Mouse (Mus musculus) intestine, embryonic 15.5 days (tissue): ENCODE measurements around the gene Tcp11. TPM values are rescaled to one million over a fixed set of nuclear protein-coding genes. Genes with fewer than 3 reads are reported as not detected.

Experiments
- ATAC-seq: fragments of 200-750 bp; cut with Nextera tagmentation; 2 replicates; pipeline ENCODE4 v1.8.0; 2017; ENCODE audit warnings: moderate TSS enrichment, moderate library complexity
- H3K27ac ChIP-seq: fragments of 300-500 bp; sonication (generic); 2 replicates; pipeline ENCODE4 v1.5.1; 2015; ENCODE audit warnings: mild to moderate bottlenecking, inconsistent platforms
- H3K27me3 ChIP-seq: fragments of 300-500 bp; sonication (generic); replicated peaks from 2 replicates; pipeline ENCODE4 v1.6.1; 2015; ENCODE audit warnings: inconsistent platforms
- H3K36me3 ChIP-seq: fragments of 300-500 bp; sonication (generic); 2 replicates; pipeline ENCODE4 v1.6.1; 2015; ENCODE audit warnings: inconsistent platforms
- H3K4me1 ChIP-seq: fragments of 300-500 bp; sonication (generic); replicated peaks from 2 replicates; pipeline ENCODE4 v1.6.1; 2015; ENCODE audit warnings: inconsistent platforms
- H3K4me2 ChIP-seq: fragments of 300-500 bp; sonication (generic); replicated peaks from 2 replicates; pipeline ENCODE4 v1.6.1; 2015; ENCODE audit warnings: mild to moderate bottlenecking, inconsistent platforms
- H3K4me3 ChIP-seq: fragments of 300-500 bp; sonication (generic); replicated peaks from 2 replicates; pipeline ENCODE4 v1.5.1; 2015; ENCODE audit warnings: inconsistent platforms
- H3K9ac ChIP-seq: fragments of 300-500 bp; sonication (generic); 2 replicates; pipeline ENCODE4 v1.6.1; 2015; ENCODE audit warnings: inconsistent platforms
- H3K9me3 ChIP-seq: fragments of 300-500 bp; sonication (generic); 2 replicates; pipeline ENCODE4 v1.6.1; 2016; ENCODE audit warnings: inconsistent platforms
- WGBS: fragments of 180-500 bp; shearing (Covaris S2); methylation state at CpG from one replicate; pipeline ENCODE4 v1.1.7; 2015; 5-methylcytosine and 5-hydroxymethylcytosine counted together
- polyA plus RNA-seq: library from polyadenylated mRNA; unstranded; fragments of >200 nt; fragmentation: Nextera tagmentation; extraction: Ambion mirVana; gene quantifications from 2 replicates; pipeline ENCODE4 v1.2.1, GENCODE M21; 2015

The Tcp11 gene
- 1.2 and 1.6 TPM in 2 replicates for polyA plus RNA-seq

- no peaks in the 10 kb centered on the region for H3K9me3 ChIP-seq
- peak; percentile 73 for ATAC-seq
- H3K4me3 ChIP-seq: peak within 1 kb of the TSS; percentile 67
- H3K27me3 ChIP-seq: no peaks in the 10 kb centered on the region
- peaks cover 22% of the 10 kb centered on the region for H3K4me1 ChIP-seq
- peak within 1 kb of the TSS; percentile 100 for H3K4me2 ChIP-seq
- peak within 1 kb of the TSS; percentile 65 for H3K9ac ChIP-seq
- H3K36me3 ChIP-seq: no peaks in the 10 kb centered on the region
- WGBS: 2% methylated on average over 55 of the region's 57 CpGs
- H3K27ac ChIP-seq: no peak within 1 kb of the TSS
Observed at GRCm38 (mm10) chr17:28080045-28080816, at the start of gene Tcp11. Gene Tcp11 (minus strand): TSS chr17:28080639.

GRCm38 (mm10) chr17:28129796-28130195, 49.4 kb upstream of the Tcp11 start:
- ATAC-seq: no peak
- Histone ChIP-seq H3K9me3 (no peaks in the 10 kb centered on the region), H3K4me3 (no peak overlapping the region), H3K4me2 (no peak overlapping the region), H3K27me3 (no peaks in the 10 kb centered on the region; the same call in 1 of the 2 replicates), H3K4me1 (0 out of 2 replicates have a peak, but pooled peaks cover 2% of the 10 kb centered on the region), H3K36me3 (no peaks in the 10 kb centered on the region), H3K27ac (no peak overlapping the region), H3K9ac (no peak overlapping the region)
- 88% methylated on average over 5 of the region's 5 CpGs for WGBS

- no peaks in the 10 kb centered on the region for H3K36me3 ChIP-seq
- no peak overlapping the region for H3K4me3 ChIP-seq
- no peak overlapping the region for H3K27ac ChIP-seq
- ATAC-seq: no peak
- no peaks in the 10 kb centered on the region for H3K4me1 ChIP-seq
- H3K4me2 ChIP-seq: no peak overlapping the region
- no peaks in the 10 kb centered on the region for H3K9me3 ChIP-seq
- 59% methylated on average over 8 of the region's 8 CpGs for WGBS
- H3K27me3 ChIP-seq: no peaks in the 10 kb centered on the region
- no peak overlapping the region for H3K9ac ChIP-seq
Observed at GRCm38 (mm10) chr17:28124368-28124767, 43.9 kb upstream of the Tcp11 start.

GRCm38 (mm10) chr17:28123627-28124026, 43.2 kb upstream of the Tcp11 start:
- H3K4me3 ChIP-seq: no peak overlapping the region
- no peaks in the 10 kb centered on the region for H3K36me3 ChIP-seq
- WGBS: 62% methylated on average over 7 of the region's 7 CpGs
- H3K27ac ChIP-seq: no peak overlapping the region
- H3K9me3 ChIP-seq: no peaks in the 10 kb centered on the region
- ATAC-seq: no peak
- no peaks in the 10 kb centered on the region for H3K4me1 ChIP-seq
- H3K9ac ChIP-seq: no peak overlapping the region
- H3K4me2 ChIP-seq: no peak overlapping the region
- no peaks in the 10 kb centered on the region for H3K27me3 ChIP-seq

GRCm38 (mm10) chr17:28122949-28123348, 42.5 kb upstream of the Tcp11 start:
- H3K9me3 ChIP-seq: no peaks in the 10 kb centered on the region
- WGBS: 63% methylated on average over 13 of the region's 13 CpGs
- no peaks in the 10 kb centered on the region for H3K4me1 ChIP-seq
- H3K36me3 ChIP-seq: no peaks in the 10 kb centered on the region
- H3K27ac ChIP-seq: no peak overlapping the region
- no peaks in the 10 kb centered on the region for H3K27me3 ChIP-seq
- ATAC-seq: no peak
- no peak overlapping the region for H3K4me2 ChIP-seq
- H3K4me3 ChIP-seq: no peak overlapping the region
- no peak overlapping the region for H3K9ac ChIP-seq

- no peak overlapping the region for H3K4me2 ChIP-seq
- no peak overlapping the region for H3K4me3 ChIP-seq
- no peak overlapping the region for H3K27ac ChIP-seq
- no peaks in the 10 kb centered on the region for H3K9me3 ChIP-seq
- H3K9ac ChIP-seq: no peak overlapping the region
- H3K4me1 ChIP-seq: no peaks in the 10 kb centered on the region
- 91% methylated on average over 5 of the region's 5 CpGs for WGBS
- no peak for ATAC-seq
- H3K27me3 ChIP-seq: no peaks in the 10 kb centered on the region
- no peaks in the 10 kb centered on the region for H3K36me3 ChIP-seq
Observed at GRCm38 (mm10) chr17:28120460-28120859, 40.0 kb upstream of the Tcp11 start.

- no peak overlapping the region for H3K27ac ChIP-seq
- no peaks in the 10 kb centered on the region for H3K4me1 ChIP-seq
- no peaks in the 10 kb centered on the region for H3K27me3 ChIP-seq
- no peak overlapping the region for H3K4me2 ChIP-seq
- 49% methylated on average over 19 of the region's 19 CpGs for WGBS
- H3K9ac ChIP-seq: no peak overlapping the region
- H3K4me3 ChIP-seq: no peak overlapping the region
- no peaks in the 10 kb centered on the region for H3K36me3 ChIP-seq
- H3K9me3 ChIP-seq: no peaks in the 10 kb centered on the region
- no peak for ATAC-seq
Observed at GRCm38 (mm10) chr17:28117451-28118209, 37.2 kb upstream of the Tcp11 start.

GRCm38 (mm10) chr17:28116335-28116734, 35.9 kb upstream of the Tcp11 start:
- Histone ChIP-seq H3K4me2 (no peak overlapping the region), H3K36me3 (no peaks in the 10 kb centered on the region), H3K4me3 (no peak overlapping the region), H3K4me1 (no peaks in the 10 kb centered on the region), H3K9ac (no peak overlapping the region), H3K9me3 (no peaks in the 10 kb centered on the region), H3K27ac (no peak overlapping the region), H3K27me3 (no peaks in the 10 kb centered on the region)
- no peak for ATAC-seq
- 87% methylated on average over 9 of the region's 9 CpGs for WGBS

- Histone ChIP-seq H3K9ac (no peak overlapping the region), H3K4me3 (no peak overlapping the region), H3K36me3 (no peaks in the 10 kb centered on the region), H3K9me3 (no peaks in the 10 kb centered on the region), H3K4me1 (no peaks in the 10 kb centered on the region), H3K4me2 (no peak overlapping the region), H3K27me3 (no peaks in the 10 kb centered on the region), H3K27ac (no peak overlapping the region)
- ATAC-seq: no peak
- 88% methylated on average over 8 of the region's 8 CpGs for WGBS
Observed at GRCm38 (mm10) chr17:28112266-28112665, 31.8 kb upstream of the Tcp11 start.

- H3K4me1 ChIP-seq: no peaks in the 10 kb centered on the region
- H3K36me3 ChIP-seq: no peaks in the 10 kb centered on the region
- H3K27ac ChIP-seq: no peak overlapping the region
- no peak overlapping the region for H3K4me2 ChIP-seq
- H3K4me3 ChIP-seq: no peak overlapping the region
- WGBS: 27% methylated on average over 14 of the region's 14 CpGs
- ATAC-seq: no peak
- H3K27me3 ChIP-seq: no peaks in the 10 kb centered on the region
- no peak overlapping the region for H3K9ac ChIP-seq
- H3K9me3 ChIP-seq: no peaks in the 10 kb centered on the region
Observed at GRCm38 (mm10) chr17:28107275-28107674, 26.8 kb upstream of the Tcp11 start.

- ATAC-seq: no peak
- Histone ChIP-seq H3K9ac (no peak overlapping the region), H3K4me2 (no peak overlapping the region), H3K4me1 (0 out of 2 replicates have a peak, but pooled peaks cover 4% of the 10 kb centered on the region), H3K27me3 (no peaks in the 10 kb centered on the region), H3K4me3 (no peak overlapping the region), H3K9me3 (no peaks in the 10 kb centered on the region), H3K27ac (no peak overlapping the region), H3K36me3 (no peaks in the 10 kb centered on the region)
- WGBS: 80% methylated on average over 6 of the region's 6 CpGs
Observed at GRCm38 (mm10) chr17:28106352-28106751, 25.9 kb upstream of the Tcp11 start.

- no peaks in the 10 kb centered on the region for H3K9me3 ChIP-seq
- H3K36me3 ChIP-seq: no peaks in the 10 kb centered on the region
- no peak for ATAC-seq
- 76% methylated on average over 6 of the region's 6 CpGs for WGBS
- H3K27me3 ChIP-seq: no peaks in the 10 kb centered on the region
- H3K27ac ChIP-seq: no peak overlapping the region
- H3K4me1 ChIP-seq: 0 out of 2 replicates have a peak, but pooled peaks cover 4% of the 10 kb centered on the region
- H3K9ac ChIP-seq: no peak overlapping the region
- H3K4me2 ChIP-seq: no peak overlapping the region
- no peak overlapping the region for H3K4me3 ChIP-seq
Observed at GRCm38 (mm10) chr17:28104416-28104815, 24.0 kb upstream of the Tcp11 start.
